Mouse (Mus musculus) embryonic facial prominence, embryonic 15.5 days (tissue): Measurements from ENCODE around the gene Oard1. TPM values are rescaled to one million over a fixed set of nuclear protein-coding genes. Genes with fewer than 3 reads are reported as not detected.

Source experiments
- ATAC-seq: fragments of 200-750 bp; cut with Nextera tagmentation; 2 replicates; pipeline ENCODE4 v1.8.0; 2017; ENCODE audit warnings: low read depth, moderate TSS enrichment; ENCODE audit not compliant: insufficient number of reproducible peaks, low FRiP score, low TSS enrichment
- H3K27ac ChIP-seq: fragments of 300-500 bp; sonication (generic); replicated peaks from 2 replicates; pipeline ENCODE4 v1.5.1; 2015; ENCODE audit warnings: mild to moderate bottlenecking, inconsistent platforms
- H3K27me3 ChIP-seq: fragments of 300-500 bp; sonication (generic); 2 replicates; pipeline ENCODE4 v1.6.1; 2015; ENCODE audit warnings: inconsistent platforms
- H3K36me3 ChIP-seq: fragments of 300-500 bp; sonication (generic); 2 replicates; pipeline ENCODE4 v1.6.1; 2015; ENCODE audit warnings: mild to moderate bottlenecking, inconsistent platforms
- H3K4me1 ChIP-seq: fragments of 300-500 bp; sonication (generic); 2 replicates; pipeline ENCODE4 v1.6.1; 2015; ENCODE audit warnings: inconsistent platforms
- H3K4me2 ChIP-seq: fragments of 300-500 bp; sonication (generic); replicated peaks from 2 replicates; pipeline ENCODE4 v1.6.1; 2015; ENCODE audit warnings: mild to moderate bottlenecking, inconsistent platforms
- H3K4me3 ChIP-seq: fragments of 300-500 bp; sonication (generic); replicated peaks from 2 replicates; pipeline ENCODE4 v1.5.1; 2015; ENCODE audit warnings: mild to moderate bottlenecking, inconsistent platforms
- H3K9ac ChIP-seq: fragments of 300-500 bp; sonication (generic); 2 replicates; pipeline ENCODE4 v1.6.1; 2015; ENCODE audit warnings: inconsistent platforms
- H3K9me3 ChIP-seq: fragments of 300-500 bp; sonication (generic); replicated peaks from 2 replicates; pipeline ENCODE4 v1.6.1; 2016; ENCODE audit warnings: inconsistent platforms
- WGBS: fragments of 180-500 bp; shearing (Covaris S2); methylation state at CpG from one replicate; pipeline ENCODE4 v1.1.7; 2015; 5-methylcytosine and 5-hydroxymethylcytosine counted together
- polyA plus RNA-seq: library from polyadenylated mRNA; unstranded; fragments of >200 nt; fragmentation: Nextera tagmentation; extraction: Ambion mirVana; gene quantifications from 2 replicates; pipeline ENCODE4 v1.2.1, GENCODE M21; 2015

Oard1 gene
- polyA plus RNA-seq, 1 experiment from 2014 or later: 46.5 TPM

GRCm38 (mm10) chr17:48442745-48443457, 33.1 kb downstream of the Oard1 start:
- 66% methylated on average over 7 of the region's 7 CpGs for WGBS
- Histone ChIP-seq H3K4me2 (no peak overlapping the region), H3K27ac (no peak overlapping the region), H3K9ac (no peak overlapping the region), H3K27me3 (no peaks in the 10 kb centered on the region), H3K4me1 (no peaks in the 10 kb centered on the region), H3K4me3 (no peak overlapping the region), H3K9me3 (no peaks in the 10 kb centered on the region), H3K36me3 (no peaks in the 10 kb centered on the region)
- no peak for ATAC-seq

GRCm38 (mm10) chr17:48443542-48444145, 33.8 kb downstream of the Oard1 start:
- 63% methylated on average over 16 of the region's 16 CpGs for WGBS

GRCm38 (mm10) chr17:48447675-48448074, 37.9 kb downstream of the Oard1 start:
- Histone ChIP-seq H3K9ac (no peak overlapping the region), H3K9me3 (no peaks in the 10 kb centered on the region), H3K4me1 (no peaks in the 10 kb centered on the region), H3K27me3 (no peaks in the 10 kb centered on the region), H3K36me3 (no peaks in the 10 kb centered on the region), H3K4me3 (no peak overlapping the region), H3K27ac (no peak overlapping the region), H3K4me2 (no peak overlapping the region)
- ATAC-seq: no peak
- 63% methylated on average over 8 of the region's 8 CpGs for WGBS

More at GRCm38 (mm10) chr17:48443542-48444145, 33.8 kb downstream of the Oard1 start:
- no peak overlapping the region for H3K27ac ChIP-seq
- H3K4me3 ChIP-seq: no peak overlapping the region
- H3K4me2 ChIP-seq: no peak overlapping the region
- H3K4me1 ChIP-seq: no peaks in the 10 kb centered on the region
- H3K27me3 ChIP-seq: no peaks in the 10 kb centered on the region
- ATAC-seq: no peak
- H3K36me3 ChIP-seq: no peaks in the 10 kb centered on the region
- no peak overlapping the region for H3K9ac ChIP-seq
- no peaks in the 10 kb centered on the region for H3K9me3 ChIP-seq

- ATAC-seq: no peak
- Histone ChIP-seq H3K9me3 (no peaks in the 10 kb centered on the region), H3K4me3 (no peak overlapping the region), H3K4me2 (no peak overlapping the region), H3K36me3 (no peaks in the 10 kb centered on the region), H3K27me3 (no peaks in the 10 kb centered on the region), H3K4me1 (no peaks in the 10 kb centered on the region), H3K9ac (no peak overlapping the region), H3K27ac (no peak overlapping the region)
- 73% methylated on average over 13 of the region's 13 CpGs for WGBS
Observed at GRCm38 (mm10) chr17:48450666-48451352, 41.0 kb downstream of the Oard1 start.

GRCm38 (mm10) chr17:48451353-48451675, 41.5 kb downstream of the Oard1 start, which contains the start of gene Tspo2:
Tspo2 (minus strand) TSS chr17:48451522.
- Histone ChIP-seq H3K27ac (no peak within 1 kb of the TSS), H3K4me1 (no peaks in the 10 kb centered on the region), H3K4me2 (no peak within 1 kb of the TSS), H3K27me3 (no peaks in the 10 kb centered on the region), H3K4me3 (no peak within 1 kb of the TSS), H3K36me3 (no peaks in the 10 kb centered on the region), H3K9ac (no peak within 1 kb of the TSS), H3K9me3 (no peaks in the 10 kb centered on the region)
- 58% methylated on average over 7 of the region's 7 CpGs for WGBS
- no peak for ATAC-seq

- H3K9me3 ChIP-seq: no peaks in the 10 kb centered on the region
- no peak overlapping the region for H3K9ac ChIP-seq
- no peak for ATAC-seq
- H3K4me2 ChIP-seq: no peak overlapping the region
- no peaks in the 10 kb centered on the region for H3K4me1 ChIP-seq
- no peaks in the 10 kb centered on the region for H3K36me3 ChIP-seq
- H3K27me3 ChIP-seq: no peaks in the 10 kb centered on the region
- no peak overlapping the region for H3K27ac ChIP-seq
- WGBS: 66% methylated on average over 9 of the region's 9 CpGs
- no peak overlapping the region for H3K4me3 ChIP-seq
Observed at GRCm38 (mm10) chr17:48451753-48452444, 42.1 kb downstream of the Oard1 start.

- 72% methylated on average over 7 of the region's 7 CpGs for WGBS
- H3K36me3 ChIP-seq: no peaks in the 10 kb centered on the region
- no peak overlapping the region for H3K27ac ChIP-seq
- H3K4me1 ChIP-seq: no peaks in the 10 kb centered on the region
- ATAC-seq: no peak
- H3K4me2 ChIP-seq: no peak overlapping the region
- no peak overlapping the region for H3K4me3 ChIP-seq
- H3K27me3 ChIP-seq: no peaks in the 10 kb centered on the region
- no peak overlapping the region for H3K9ac ChIP-seq
- no peaks in the 10 kb centered on the region for H3K9me3 ChIP-seq
Observed at GRCm38 (mm10) chr17:48453489-48453888, 43.7 kb downstream of the Oard1 start.

GRCm38 (mm10) chr17:48454190-48454589, 44.4 kb downstream of the Oard1 start:
- H3K36me3 ChIP-seq: no peaks in the 10 kb centered on the region
- H3K4me2 ChIP-seq: no peak overlapping the region
- H3K9me3 ChIP-seq: no peaks in the 10 kb centered on the region
- no peaks in the 10 kb centered on the region for H3K4me1 ChIP-seq
- no peak overlapping the region for H3K9ac ChIP-seq
- H3K4me3 ChIP-seq: no peak overlapping the region
- 50% methylated on average over 7 of the region's 7 CpGs for WGBS
- H3K27me3 ChIP-seq: no peaks in the 10 kb centered on the region
- no peak overlapping the region for H3K27ac ChIP-seq
- no peak for ATAC-seq

- Histone ChIP-seq H3K4me2 (no peak within 1 kb of the TSS), H3K27ac (no peak within 1 kb of the TSS), H3K36me3 (no peaks in the 10 kb centered on the region), H3K4me1 (no peaks in the 10 kb centered on the region), H3K27me3 (no peaks in the 10 kb centered on the region), H3K4me3 (no peak within 1 kb of the TSS), H3K9me3 (no peaks in the 10 kb centered on the region), H3K9ac (no peak within 1 kb of the TSS)
- ATAC-seq: no peak; the same call in 1 of the 2 replicates
- 48% methylated on average over 11 of the region's 11 CpGs for WGBS
Observed at GRCm38 (mm10) chr17:48454688-48455087, 44.9 kb downstream of the Oard1 start, which contains the start of gene Unc5cl. Unc5cl (plus strand) TSS chr17:48454901.

GRCm38 (mm10) chr17:48455955-48456354, 46.1 kb downstream of the Oard1 start:
- 80% methylated on average over 2 of the region's 2 CpGs for WGBS

GRCm38 (mm10) chr17:48457971-48458653, 48.3 kb downstream of the Oard1 start:
- H3K4me1 ChIP-seq: no peaks in the 10 kb centered on the region
- WGBS: 76% methylated on average over 13 of the region's 13 CpGs
- no peak overlapping the region for H3K4me3 ChIP-seq
- no peak overlapping the region for H3K4me2 ChIP-seq
- no peaks in the 10 kb centered on the region for H3K9me3 ChIP-seq
- ATAC-seq: no peak
- no peaks in the 10 kb centered on the region for H3K27me3 ChIP-seq
- H3K9ac ChIP-seq: no peak overlapping the region
- H3K36me3 ChIP-seq: no peaks in the 10 kb centered on the region
- H3K27ac ChIP-seq: no peak overlapping the region

More at GRCm38 (mm10) chr17:48455955-48456354, 46.1 kb downstream of the Oard1 start:
- Histone ChIP-seq H3K9ac (no peak overlapping the region), H3K27ac (no peak overlapping the region), H3K27me3 (no peaks in the 10 kb centered on the region), H3K4me3 (no peak overlapping the region), H3K36me3 (no peaks in the 10 kb centered on the region), H3K4me2 (no peak overlapping the region), H3K4me1 (no peaks in the 10 kb centered on the region), H3K9me3 (no peaks in the 10 kb centered on the region)
- ATAC-seq: no peak
